Mouse (Mus musculus): ENCODE results near the gene Ccdc34. TPM values are rescaled to one million over a fixed set of nuclear protein-coding genes. Genes with fewer than 3 reads are reported as not detected.

Ccdc34 gene
- polyA plus RNA-seq, 1 experiment, result 4.2 TPM

GRCm38 (mm10) chr2:110192702-110193312 lies 175.2 kb downstream of the Ccdc34 start:
- no peaks in the 10 kb centered on the region for H3K36me3 ChIP-seq (ENCODE audit: control insufficient read depth, insufficient read depth, low read length)
- 23% methylated on average over 3 of the region's 3 CpGs for WGBS
- peaks cover 36% of the 10 kb centered on the region for H3K4me1 ChIP-seq (ENCODE audit: control insufficient read depth, insufficient read depth, low read length)
- H3K27me3 ChIP-seq (replicated peaks; ENCODE audit: control insufficient read depth, insufficient read depth, low read length), result no peaks in the 10 kb centered on the region
- H3K4me3 ChIP-seq (ENCODE audit: insufficient read depth, low read depth, low read length), result no peak overlapping the region
- peak overlapping the region; percentile 82 for H3K27ac ChIP-seq (ENCODE audit: insufficient read depth, low read depth, low read length)
- TF ChIP-seq CTCF (conservative IDR thresholded peaks at IDR 0.05; ENCODE audit: insufficient read depth, insufficient read length, low read depth, low read length) (no peak; the same call in 1 of the 2 replicates), POLR2A (IDR thresholded peaks at IDR 0.05; ENCODE audit: low read depth, low read length) (no peak)
- peak; percentile 84 for DNase-seq

- TF ChIP-seq CTCF (conservative IDR thresholded peaks at IDR 0.05; ENCODE audit: insufficient read depth, insufficient read length, low read depth, low read length) (no peak), POLR2A (IDR thresholded peaks at IDR 0.05; ENCODE audit: low read depth, low read length) (no peak)
- H3K27ac ChIP-seq (ENCODE audit: insufficient read depth, low read depth, low read length), result peak overlapping the region; percentile 66
- 46% methylated on average over 2 of the region's 2 CpGs for WGBS
Observed at GRCm38 (mm10) chr2:110196551-110196950, 178.9 kb downstream of the Ccdc34 start.

GRCm38 (mm10) chr2:110199648-110200047 lies 182.0 kb downstream of the Ccdc34 start:
- Histone ChIP-seq H3K4me3 (ENCODE audit: insufficient read depth, low read depth, low read length) (no peak overlapping the region), H3K27ac (ENCODE audit: insufficient read depth, low read depth, low read length) (no peak overlapping the region), H3K4me1 (ENCODE audit: control insufficient read depth, insufficient read depth, low read length) (peaks cover 9% of the 10 kb centered on the region), H3K36me3 (ENCODE audit: control insufficient read depth, insufficient read depth, low read length) (no peaks in the 10 kb centered on the region), H3K27me3 (replicated peaks; ENCODE audit: control insufficient read depth, insufficient read depth, low read length) (no peaks in the 10 kb centered on the region)
- WGBS, result 38% methylated on average over 1 of the region's 1 CpGs
- TF ChIP-seq POLR2A (IDR thresholded peaks at IDR 0.05; ENCODE audit: low read depth, low read length) (no peak), CTCF (conservative IDR thresholded peaks at IDR 0.05; ENCODE audit: insufficient read depth, insufficient read length, low read depth, low read length) (no peak)
- DNase-seq, result no peak

More at GRCm38 (mm10) chr2:110196551-110196950, 178.9 kb downstream of the Ccdc34 start:
- peak; percentile 67 for DNase-seq
- Histone ChIP-seq H3K4me3 (ENCODE audit: insufficient read depth, low read depth, low read length) (no peak overlapping the region), H3K4me1 (ENCODE audit: control insufficient read depth, insufficient read depth, low read length) (peaks cover 18% of the 10 kb centered on the region), H3K27me3 (replicated peaks; ENCODE audit: control insufficient read depth, insufficient read depth, low read length) (no peaks in the 10 kb centered on the region), H3K36me3 (ENCODE audit: control insufficient read depth, insufficient read depth, low read length) (no peaks in the 10 kb centered on the region)

- H3K27me3 ChIP-seq (replicated peaks; ENCODE audit: control insufficient read depth, insufficient read depth, low read length), result no peaks in the 10 kb centered on the region
- TF ChIP-seq CTCF (conservative IDR thresholded peaks at IDR 0.05; ENCODE audit: insufficient read depth, insufficient read length, low read depth, low read length), result no peak
- no peak for TF ChIP-seq POLR2A (IDR thresholded peaks at IDR 0.05; ENCODE audit: low read depth, low read length)
- peak; percentile 64 for DNase-seq
- H3K27ac ChIP-seq (ENCODE audit: insufficient read depth, low read depth, low read length), result no peak overlapping the region
- H3K4me1 ChIP-seq (ENCODE audit: control insufficient read depth, insufficient read depth, low read length), result peaks cover 10% of the 10 kb centered on the region
- H3K4me3 ChIP-seq (ENCODE audit: insufficient read depth, low read depth, low read length), result no peak overlapping the region
- no peaks in the 10 kb centered on the region for H3K36me3 ChIP-seq (ENCODE audit: control insufficient read depth, insufficient read depth, low read length)
- 36% methylated on average over 4 of the region's 4 CpGs for WGBS
Observed at GRCm38 (mm10) chr2:110201770-110202169, 184.2 kb downstream of the Ccdc34 start.

- Histone ChIP-seq H3K4me3 (ENCODE audit: insufficient read depth, low read depth, low read length) (no peak overlapping the region), H3K4me1 (ENCODE audit: control insufficient read depth, insufficient read depth, low read length) (peaks cover 6% of the 10 kb centered on the region), H3K27me3 (replicated peaks; ENCODE audit: control insufficient read depth, insufficient read depth, low read length) (no peaks in the 10 kb centered on the region), H3K36me3 (ENCODE audit: control insufficient read depth, insufficient read depth, low read length) (no peaks in the 10 kb centered on the region), H3K27ac (ENCODE audit: insufficient read depth, low read depth, low read length) (no peak overlapping the region)
- 84% methylated on average over 13 of the region's 13 CpGs for WGBS
- TF ChIP-seq POLR2A (IDR thresholded peaks at IDR 0.05; ENCODE audit: low read depth, low read length) (no peak), CTCF (conservative IDR thresholded peaks at IDR 0.05; ENCODE audit: insufficient read depth, insufficient read length, low read depth, low read length) (no peak)
- no peak for DNase-seq
Observed at GRCm38 (mm10) chr2:110202716-110203497, 185.3 kb downstream of the Ccdc34 start.

GRCm38 (mm10) chr2:110204169-110204568 lies 186.6 kb downstream of the Ccdc34 start:
- WGBS, result 62% methylated on average over 4 of the region's 4 CpGs
- peak overlapping the region; percentile 44; the same call in 1 of the 2 replicates for H3K27ac ChIP-seq (ENCODE audit: insufficient read depth, low read depth, low read length)

GRCm38 (mm10) chr2:110204705-110205318 lies 187.2 kb downstream of the Ccdc34 start:
- TF ChIP-seq CTCF (conservative IDR thresholded peaks at IDR 0.05; ENCODE audit: insufficient read depth, insufficient read length, low read depth, low read length), result peak; percentile 86
- no peak for TF ChIP-seq POLR2A (IDR thresholded peaks at IDR 0.05; ENCODE audit: low read depth, low read length)
- WGBS, result 4% methylated on average over 14 of the region's 14 CpGs
- peak overlapping the region; percentile 73; the same call in 1 of the 2 replicates for H3K27ac ChIP-seq (ENCODE audit: insufficient read depth, low read depth, low read length)
- H3K4me3 ChIP-seq (ENCODE audit: insufficient read depth, low read depth, low read length), result no peak overlapping the region
- H3K36me3 ChIP-seq (ENCODE audit: control insufficient read depth, insufficient read depth, low read length), result no peaks in the 10 kb centered on the region
- DNase-seq, result peak; percentile 89
- no peaks in the 10 kb centered on the region for H3K27me3 ChIP-seq (replicated peaks; ENCODE audit: control insufficient read depth, insufficient read depth, low read length)
- peaks cover 6% of the 10 kb centered on the region for H3K4me1 ChIP-seq (ENCODE audit: control insufficient read depth, insufficient read depth, low read length)

More at GRCm38 (mm10) chr2:110204169-110204568, 186.6 kb downstream of the Ccdc34 start:
- TF ChIP-seq CTCF (conservative IDR thresholded peaks at IDR 0.05; ENCODE audit: insufficient read depth, insufficient read length, low read depth, low read length) (no peak), POLR2A (IDR thresholded peaks at IDR 0.05; ENCODE audit: low read depth, low read length) (no peak)
- DNase-seq, result no peak
- H3K36me3 ChIP-seq (ENCODE audit: control insufficient read depth, insufficient read depth, low read length), result no peaks in the 10 kb centered on the region
- H3K4me3 ChIP-seq (ENCODE audit: insufficient read depth, low read depth, low read length), result no peak overlapping the region
- H3K27me3 ChIP-seq (replicated peaks; ENCODE audit: control insufficient read depth, insufficient read depth, low read length), result no peaks in the 10 kb centered on the region
- peaks cover 6% of the 10 kb centered on the region for H3K4me1 ChIP-seq (ENCODE audit: control insufficient read depth, insufficient read depth, low read length)
